Mouse (Mus musculus): Measurements from ENCODE around the gene Cebpa. TPM values are rescaled to one million over a fixed set of nuclear protein-coding genes. Genes with fewer than 3 reads are reported as not detected.

Gene Cebpa
- 71.7 TPM for polyA plus RNA-seq (2014; fragmentation: Illumina TruSeq; extraction: RNeasy Lipid Tissue Mini Kit (QIAGEN cat#74804); ENCODE audit: insufficient read depth, low read depth, low replicate concordance)

DNA sequence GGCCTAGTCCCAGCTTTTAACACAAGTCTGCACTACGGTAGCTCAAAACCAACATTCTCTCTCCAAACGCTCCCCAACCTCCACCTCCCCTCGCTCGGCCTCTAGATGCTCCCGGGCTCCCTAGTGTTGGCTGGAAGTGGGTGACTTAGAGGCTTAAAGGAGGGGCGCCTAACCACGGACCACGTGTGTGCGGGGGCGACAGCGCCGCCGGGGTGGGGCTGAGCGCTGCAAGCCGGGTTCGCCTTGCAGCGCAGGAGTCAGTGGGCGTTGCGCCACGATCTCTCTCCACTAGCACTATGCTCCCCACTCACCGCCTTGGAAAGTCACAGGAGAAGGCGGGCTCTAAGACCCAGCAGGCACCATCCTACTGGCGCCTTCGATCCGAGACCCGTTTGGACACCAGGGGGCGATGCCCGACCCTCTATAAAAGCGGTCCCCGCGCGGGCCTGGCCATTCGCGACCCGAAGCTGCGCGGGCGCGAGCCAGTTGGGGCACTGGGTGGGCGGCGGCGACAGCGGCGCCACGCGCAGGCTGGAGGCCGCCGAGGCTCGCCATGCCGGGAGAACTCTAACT is at the start of gene Cebpa:
TSS of gene Cebpa (plus strand) at position 453 of the 573 bp plus-strand sequence.

Other genes with a start within 250 kb of the Cebpa start
- gene Pepd, start 206.9 kb upstream of the Cebpa start, polyA plus RNA-seq (2014; fragmentation: Illumina TruSeq; extraction: RNeasy Lipid Tissue Mini Kit (QIAGEN cat#74804); ENCODE audit: insufficient read depth, low read depth, low replicate concordance): 36.7 TPM
- gene Cebpg, start 62.7 kb upstream of the Cebpa start, polyA plus RNA-seq (2014; fragmentation: Illumina TruSeq; extraction: RNeasy Lipid Tissue Mini Kit (QIAGEN cat#74804); ENCODE audit: insufficient read depth, low read depth, low replicate concordance): 24.6 TPM
- 27.8 TPM for gene Slc7a10, start 67.1 kb downstream of the Cebpa start, polyA plus RNA-seq (2014; fragmentation: Illumina TruSeq; extraction: RNeasy Lipid Tissue Mini Kit (QIAGEN cat#74804); ENCODE audit: insufficient read depth, low read depth, low replicate concordance)
- gene Lrp3, start 96.2 kb downstream of the Cebpa start, polyA plus RNA-seq (2014; fragmentation: Illumina TruSeq; extraction: RNeasy Lipid Tissue Mini Kit (QIAGEN cat#74804); ENCODE audit: insufficient read depth, low read depth, low replicate concordance): 4.5 TPM
- gene Gpatch1, start 199.1 kb downstream of the Cebpa start, polyA plus RNA-seq (2014; fragmentation: Illumina TruSeq; extraction: RNeasy Lipid Tissue Mini Kit (QIAGEN cat#74804); ENCODE audit: insufficient read depth, low read depth, low replicate concordance): 5.9 TPM
- 6.3 TPM for gene Rhpn2, start 214.9 kb downstream of the Cebpa start, polyA plus RNA-seq (2014; fragmentation: Illumina TruSeq; extraction: RNeasy Lipid Tissue Mini Kit (QIAGEN cat#74804); ENCODE audit: insufficient read depth, low read depth, low replicate concordance)